Mouse (Mus musculus): ENCODE results near the gene Ltf. TPM values are rescaled to one million over a fixed set of nuclear protein-coding genes. Genes with fewer than 3 reads are reported as not detected.

Gene Ltf
- polyA plus RNA-seq, 1 experiment: 1.1 TPM

- no peak for DNase-seq (ENCODE audit: low read depth, low spot score)
- WGBS: 82% methylated on average over 8 of the region's 8 CpGs
Measured at GRCm38 (mm10) chr9:111080801-111081200, 61.7 kb downstream of the Ltf start.

- WGBS: 77% methylated on average over 5 of the region's 5 CpGs
- DNase-seq (ENCODE audit: low read depth, low spot score): no peak
Measured at GRCm38 (mm10) chr9:111081765-111082164, 62.7 kb downstream of the Ltf start.

DNA sequence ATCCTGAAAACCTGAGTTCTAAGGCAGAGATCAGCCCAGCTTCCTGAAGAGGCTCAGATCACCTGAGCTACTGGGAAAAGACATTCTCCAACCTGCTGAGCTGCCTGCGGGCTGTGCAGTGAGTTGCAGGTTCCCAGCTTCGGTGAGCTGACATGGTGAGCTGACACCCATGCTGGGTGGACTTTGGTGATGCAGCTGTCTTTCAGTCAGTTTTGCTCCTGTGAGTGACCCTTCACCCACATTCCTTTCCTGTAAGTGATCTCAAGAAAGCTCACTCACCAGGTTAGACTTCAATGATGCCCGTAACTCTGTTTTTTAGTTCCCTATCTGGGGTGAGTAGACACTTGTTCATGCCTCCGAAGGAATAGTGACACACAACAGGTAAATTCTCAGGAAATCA, 66.3 kb downstream of the Ltf start:
- no peak for DNase-seq (ENCODE audit: low read depth, low spot score)
- 49% methylated on average over 4 of the region's 4 CpGs for WGBS

DNA sequence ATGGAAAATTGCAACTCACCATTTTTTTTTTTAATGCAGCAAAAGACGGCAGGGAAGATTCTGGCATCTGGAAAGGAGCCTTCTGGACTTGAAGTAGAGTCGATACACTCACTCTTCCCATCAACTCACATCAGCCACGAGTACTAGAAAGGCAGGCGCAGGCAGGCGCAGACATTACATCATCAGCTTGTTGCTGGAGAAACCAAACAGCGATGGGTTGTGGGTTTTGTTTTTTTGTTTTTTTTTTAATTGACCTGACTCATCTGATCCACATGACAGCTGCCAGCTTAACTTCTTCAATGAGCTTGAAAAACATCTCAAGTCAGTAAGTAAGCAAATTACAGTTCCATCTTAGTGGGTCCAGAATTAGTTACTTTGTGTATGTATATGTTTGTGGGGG, 67.1 kb downstream of the Ltf start:
- WGBS: 68% methylated on average over 6 of the region's 6 CpGs
- DNase-seq (ENCODE audit: low read depth, low spot score): no peak

GRCm38 (mm10) chr9:111086995-111087606, 68.0 kb downstream of the Ltf start:
- no peak for DNase-seq (ENCODE audit: low read depth, low spot score)
- 44% methylated on average over 3 of the region's 3 CpGs for WGBS

GRCm38 (mm10) chr9:111087960-111088359, 68.9 kb downstream of the Ltf start:
- 40% methylated on average over 5 of the region's 5 CpGs for WGBS
- no peak for DNase-seq (ENCODE audit: low read depth, low spot score)

DNA sequence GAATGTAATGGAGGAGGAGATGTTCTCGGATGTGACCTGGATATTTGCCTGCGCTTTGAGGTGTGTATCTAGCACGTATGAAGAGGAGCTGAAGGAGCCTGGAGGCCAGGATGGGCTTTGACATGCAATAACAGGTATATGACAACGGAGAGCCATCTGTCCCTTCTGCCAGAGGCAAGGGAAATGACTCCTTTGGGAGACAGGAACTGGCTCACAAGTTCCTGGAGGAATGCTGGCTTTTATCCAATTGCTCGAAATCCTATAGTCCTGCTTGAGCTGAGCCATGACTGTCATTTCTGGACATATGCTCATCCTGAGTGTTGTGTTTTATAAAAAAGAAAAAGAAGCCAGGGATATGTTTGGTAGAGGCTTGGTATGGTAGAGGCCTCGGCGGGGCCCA, 69.8 kb downstream of the Ltf start:
- 44% methylated on average over 7 of the region's 7 CpGs for WGBS
- no peak for DNase-seq (ENCODE audit: low read depth, low spot score)

Other genes with a start within 250 kb of the Ltf start
- not detected in 2 replicates for gene Prss42, start 221.1 kb upstream of the Ltf start, polyA plus RNA-seq (2012; rRNA removed)
- not detected in 2 replicates for gene Prss44, start 205.3 kb upstream of the Ltf start, polyA plus RNA-seq (2012; rRNA removed)
- not detected in 2 replicates for gene Prss43, start 192.6 kb upstream of the Ltf start, polyA plus RNA-seq (2012; rRNA removed)
- not detected in 2 replicates for gene Prss45, start 184.7 kb upstream of the Ltf start, polyA plus RNA-seq (2012; rRNA removed)
- not detected in 2 replicates for gene Prss46, start 174.8 kb upstream of the Ltf start, polyA plus RNA-seq (2012; rRNA removed)
- gene Prss50, start 161.3 kb upstream of the Ltf start, polyA plus RNA-seq (2012; rRNA removed): not detected in 2 replicates
- 7.7 and 19.7 TPM in 2 replicates for gene Als2cl, start 139.4 kb upstream of the Ltf start, polyA plus RNA-seq (2012; rRNA removed)
- gene Tmie, start 139.2 kb upstream of the Ltf start, polyA plus RNA-seq (2012; rRNA removed): 0.26 and 0.37 TPM in 2 replicates
- not detected in 2 replicates for gene Fam240a, start 102.4 kb upstream of the Ltf start, polyA plus RNA-seq (2012; rRNA removed)
- not detected in 2 replicates for gene Tdgf1, start 73.1 kb upstream of the Ltf start, polyA plus RNA-seq (2012; rRNA removed)
- 0.02 and 0.07 TPM in 2 replicates for gene Lrrc2, start 67.7 kb upstream of the Ltf start, polyA plus RNA-seq (2012; rRNA removed)
- gene Rtp3, start 28.7 kb upstream of the Ltf start, polyA plus RNA-seq (2012; rRNA removed): 0.98 and 1.8 TPM in 2 replicates
- gene Ccrl2, start 38.2 kb downstream of the Ltf start, polyA plus RNA-seq (2012; rRNA removed): 3.6 and 4.8 TPM in 2 replicates
- 12.7 and 16.4 TPM in 2 replicates for gene Lrrfip2, start 98.3 kb downstream of the Ltf start, polyA plus RNA-seq (2012; rRNA removed)